Mouse (Mus musculus) erythroblast, embryonic 14.5 days (primary cell): ENCODE results near the gene Pla1a. TPM values are rescaled to one million over a fixed set of nuclear protein-coding genes. Genes with fewer than 3 reads are reported as not detected.

Source experiments
- H3K27me3 ChIP-seq: 2 replicates; pipeline ENCODE4 v1.6.1; 2012; ENCODE audit warnings: inconsistent platforms; ENCODE audit not compliant: control insufficient read depth
- H3K36me3 ChIP-seq: 2 replicates; pipeline ENCODE4 v1.6.1; 2012; ENCODE audit warnings: mild to moderate bottlenecking, inconsistent platforms; ENCODE audit not compliant: control insufficient read depth
- H3K4me1 ChIP-seq: 2 replicates; pipeline ENCODE4 v1.6.1; 2012; ENCODE audit warnings: inconsistent platforms; ENCODE audit not compliant: control insufficient read depth
- H3K4me3 ChIP-seq: replicated peaks from 2 replicates; pipeline ENCODE3; 2012; ENCODE audit warnings: moderate library complexity, mild to moderate bottlenecking, inconsistent platforms
- H3K9me3 ChIP-seq: 2 replicates; pipeline ENCODE4 v1.6.1; 2012; ENCODE audit warnings: low read length, inconsistent platforms, mixed read lengths; ENCODE audit not compliant: control insufficient read depth
- GATA1 ChIP-seq: IDR thresholded peaks from 2 replicates; pipeline ENCODE4 v1.6.1; 2012; ENCODE audit warnings: low read length, inconsistent platforms, mixed read lengths
- TAL1 ChIP-seq: IDR thresholded peaks from 3 replicates; pipeline ENCODE4 v1.6.1; 2012; ENCODE audit warnings: low read length, inconsistent platforms, mixed read lengths
- polyA plus RNA-seq: library from polyadenylated mRNA; stranded (reverse); fragments of >175 nt; gene quantifications from 2 replicates; pipeline ENCODE4 v1.2.3, GENCODE M21; 2012

Pla1a gene
- polyA plus RNA-seq, 1 experiment: not detected

- TF ChIP-seq TAL1 (no peak), GATA1 (no peak)
- peak overlapping the region; percentile 81 for H3K4me3 ChIP-seq
- peaks cover 81% of the 10 kb centered on the region for H3K36me3 ChIP-seq
- H3K27me3 ChIP-seq: no peaks in the 10 kb centered on the region
- H3K4me1 ChIP-seq: peaks cover 88% of the 10 kb centered on the region
- H3K9me3 ChIP-seq: no peaks in the 10 kb centered on the region
These were observed 57.8 kb downstream of the Pla1a start for GRCm38 (mm10) chr16:38375182-38375581.

- H3K27me3 ChIP-seq: no peaks in the 10 kb centered on the region
- peak overlapping the region; percentile 81 for H3K4me3 ChIP-seq
- H3K9me3 ChIP-seq: no peaks in the 10 kb centered on the region
- TF ChIP-seq TAL1 (no peak), GATA1 (no peak)
- peaks cover 78% of the 10 kb centered on the region for H3K36me3 ChIP-seq
- peaks cover 91% of the 10 kb centered on the region for H3K4me1 ChIP-seq
These were observed 58.4 kb downstream of the Pla1a start for GRCm38 (mm10) chr16:38374379-38375140.

- H3K4me3 ChIP-seq: peak overlapping the region; percentile 81
- TF ChIP-seq GATA1 (no peak), TAL1 (no peak)
- no peaks in the 10 kb centered on the region for H3K9me3 ChIP-seq
- H3K36me3 ChIP-seq: peaks cover 74% of the 10 kb centered on the region
- no peaks in the 10 kb centered on the region for H3K27me3 ChIP-seq
- peaks cover 92% of the 10 kb centered on the region for H3K4me1 ChIP-seq
These were observed 59.0 kb downstream of the Pla1a start for GRCm38 (mm10) chr16:38373941-38374340.

GRCm38 (mm10) chr16:38373439-38373838 is 59.5 kb downstream of the Pla1a start:
- Histone ChIP-seq H3K9me3 (no peaks in the 10 kb centered on the region), H3K27me3 (no peaks in the 10 kb centered on the region), H3K36me3 (peaks cover 69% of the 10 kb centered on the region), H3K4me3 (peak overlapping the region; percentile 81), H3K4me1 (peaks cover 92% of the 10 kb centered on the region)
- no peak for TF ChIP-seq GATA1
- no peak for TF ChIP-seq TAL1

GRCm38 (mm10) chr16:38372876-38373275 is 60.1 kb downstream of the Pla1a start:
- peaks cover 94% of the 10 kb centered on the region for H3K4me1 ChIP-seq
- no peak for TF ChIP-seq TAL1
- no peak for TF ChIP-seq GATA1
- H3K36me3 ChIP-seq: peaks cover 63% of the 10 kb centered on the region
- H3K4me3 ChIP-seq: peak overlapping the region; percentile 81
- H3K9me3 ChIP-seq: no peaks in the 10 kb centered on the region
- no peaks in the 10 kb centered on the region for H3K27me3 ChIP-seq

GRCm38 (mm10) chr16:38371705-38372296 is 61.1 kb downstream of the Pla1a start:
- Histone ChIP-seq H3K4me3 (peak overlapping the region; percentile 81), H3K4me1 (peaks cover 85% of the 10 kb centered on the region), H3K36me3 (peaks cover 53% of the 10 kb centered on the region), H3K27me3 (no peaks in the 10 kb centered on the region), H3K9me3 (no peaks in the 10 kb centered on the region)
- TF ChIP-seq TAL1 (peak; percentile 95), GATA1 (peak; percentile 95)

GRCm38 (mm10) chr16:38370633-38371374 is 62.1 kb downstream of the Pla1a start:
- Histone ChIP-seq H3K4me3 (peak overlapping the region; percentile 81), H3K27me3 (no peaks in the 10 kb centered on the region), H3K36me3 (peaks cover 43% of the 10 kb centered on the region), H3K4me1 (peaks cover 82% of the 10 kb centered on the region), H3K9me3 (no peaks in the 10 kb centered on the region)
- TF ChIP-seq GATA1 (no peak), TAL1 (no peak)

- peaks cover 81% of the 10 kb centered on the region for H3K4me1 ChIP-seq
These were observed 62.9 kb downstream of the Pla1a start for GRCm38 (mm10) chr16:38369992-38370484.

GRCm38 (mm10) chr16:38369431-38369830 is 63.5 kb downstream of the Pla1a start:
- peaks cover 29% of the 10 kb centered on the region for H3K36me3 ChIP-seq
- H3K27me3 ChIP-seq: no peaks in the 10 kb centered on the region
- TF ChIP-seq TAL1: no peak
- TF ChIP-seq GATA1: no peak
- no peak overlapping the region for H3K4me3 ChIP-seq
- H3K9me3 ChIP-seq: no peaks in the 10 kb centered on the region
- H3K4me1 ChIP-seq: peaks cover 79% of the 10 kb centered on the region

More at GRCm38 (mm10) chr16:38369992-38370484, 62.9 kb downstream of the Pla1a start:
- Histone ChIP-seq H3K27me3 (no peaks in the 10 kb centered on the region), H3K4me3 (no peak overlapping the region), H3K9me3 (no peaks in the 10 kb centered on the region), H3K36me3 (peaks cover 35% of the 10 kb centered on the region)
- no peak for TF ChIP-seq TAL1
